Mouse (Mus musculus): Measurements from ENCODE around the gene Map10.

The Map10 gene

GRCm38 (mm10) chr8:125669700-125670195 is at the start of gene Map10:
Gene Map10 (plus strand): TSS chr8:125669818.
- TF ChIP-seq GATA4 (IDR thresholded peaks at IDR 0.05; ENCODE audit: insufficient replicate concordance, low read length) = no peak

- no peak for TF ChIP-seq GATA4 (IDR thresholded peaks at IDR 0.05; ENCODE audit: insufficient replicate concordance, low read length)
Observed at GRCm38 (mm10) chr8:125620301-125620700, 49.3 kb upstream of the Map10 start.

- no peak for TF ChIP-seq GATA4 (IDR thresholded peaks at IDR 0.05; ENCODE audit: insufficient replicate concordance, low read length)
Observed at GRCm38 (mm10) chr8:125624287-125624686, 45.3 kb upstream of the Map10 start.

- no peak for TF ChIP-seq GATA4 (IDR thresholded peaks at IDR 0.05; ENCODE audit: insufficient replicate concordance, low read length)
Observed at GRCm38 (mm10) chr8:125626381-125626780, 43.2 kb upstream of the Map10 start.

GRCm38 (mm10) chr8:125628834-125629233 is 40.8 kb upstream of the Map10 start:
- no peak for TF ChIP-seq GATA4 (IDR thresholded peaks at IDR 0.05; ENCODE audit: insufficient replicate concordance, low read length)

- no peak for TF ChIP-seq GATA4 (IDR thresholded peaks at IDR 0.05; ENCODE audit: insufficient replicate concordance, low read length)
Observed at GRCm38 (mm10) chr8:125638411-125639058, 31.1 kb upstream of the Map10 start.

GRCm38 (mm10) chr8:125639631-125640030 is 30.0 kb upstream of the Map10 start:
- no peak for TF ChIP-seq GATA4 (IDR thresholded peaks at IDR 0.05; ENCODE audit: insufficient replicate concordance, low read length)

GRCm38 (mm10) chr8:125640766-125641165 is 28.9 kb upstream of the Map10 start:
- TF ChIP-seq GATA4 (IDR thresholded peaks at IDR 0.05; ENCODE audit: insufficient replicate concordance, low read length) = no peak

GRCm38 (mm10) chr8:125641808-125642207 is 27.8 kb upstream of the Map10 start:
- no peak for TF ChIP-seq GATA4 (IDR thresholded peaks at IDR 0.05; ENCODE audit: insufficient replicate concordance, low read length)

GRCm38 (mm10) chr8:125645757-125646478 is 23.7 kb upstream of the Map10 start:
- no peak for TF ChIP-seq GATA4 (IDR thresholded peaks at IDR 0.05; ENCODE audit: insufficient replicate concordance, low read length)

- no peak for TF ChIP-seq GATA4 (IDR thresholded peaks at IDR 0.05; ENCODE audit: insufficient replicate concordance, low read length)
Observed at GRCm38 (mm10) chr8:125649447-125649846, 20.2 kb upstream of the Map10 start.

- TF ChIP-seq GATA4 (IDR thresholded peaks at IDR 0.05; ENCODE audit: insufficient replicate concordance, low read length) = no peak
Observed at GRCm38 (mm10) chr8:125654821-125655220, 14.8 kb upstream of the Map10 start.

- TF ChIP-seq GATA4 (IDR thresholded peaks at IDR 0.05; ENCODE audit: insufficient replicate concordance, low read length) = no peak
Observed at GRCm38 (mm10) chr8:125658508-125658907, 11.1 kb upstream of the Map10 start.

GRCm38 (mm10) chr8:125658926-125659325 is 10.7 kb upstream of the Map10 start:
- no peak for TF ChIP-seq GATA4 (IDR thresholded peaks at IDR 0.05; ENCODE audit: insufficient replicate concordance, low read length)

GRCm38 (mm10) chr8:125660397-125660796 is 9.2 kb upstream of the Map10 start:
- TF ChIP-seq GATA4 (IDR thresholded peaks at IDR 0.05; ENCODE audit: insufficient replicate concordance, low read length) = no peak

- TF ChIP-seq GATA4 (IDR thresholded peaks at IDR 0.05; ENCODE audit: insufficient replicate concordance, low read length) = no peak
Observed at GRCm38 (mm10) chr8:125661958-125662668, 7.5 kb upstream of the Map10 start.

All from liver, adult (tissue).